Mouse (Mus musculus): ENCODE measurements at regions not wholly inside any gene's neighbourhood (a gene's known extent, or its start where the extent isn't known, plus 50 kb on each side); places are given as distances from the start of the nearest gene placed in this dataset.

GRCm38 (mm10) chr14:67574346-67574949, 1565.4 kb upstream of the Gulo start:
- TF ChIP-seq CTCF (IDR thresholded peaks at IDR 0.05; ENCODE audit: low read depth) (no peak), EP300 (optimal IDR thresholded peaks at IDR 0.05) (no peak)
